Mouse (Mus musculus): ENCODE measurements around the gene Cobl. TPM values are rescaled to one million over a fixed set of nuclear protein-coding genes. Genes with fewer than 3 reads are reported as not detected.

Gene Cobl
- polyA plus RNA-seq, 1 experiment from 2014 or later = 31.9 TPM

DNA sequence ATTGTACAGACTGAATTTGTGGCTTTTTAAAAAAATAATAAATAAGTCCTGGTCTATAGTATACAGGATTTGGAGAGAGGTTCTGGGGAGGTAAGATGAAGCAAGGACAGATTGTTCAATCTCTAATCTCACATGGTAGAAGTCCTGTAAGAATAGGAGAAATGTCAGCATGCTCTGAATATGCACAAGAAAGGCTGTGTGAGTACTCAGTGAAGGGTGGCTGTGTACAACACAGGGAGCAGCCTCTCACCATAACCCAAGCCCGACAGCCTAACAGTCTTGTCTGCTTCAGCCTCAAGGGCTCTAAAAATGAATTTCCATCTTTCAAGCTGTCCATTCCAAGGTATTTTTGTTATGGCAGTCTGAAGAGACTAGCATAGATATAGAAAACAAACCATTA is 3.1 kb upstream of the Cobl start:
- H3K27ac ChIP-seq (replicated peaks) = no peak overlapping the region
- H3K36me3 ChIP-seq = no peaks in the 10 kb centered on the region
- H3K9me3 ChIP-seq (replicated peaks) = no peaks in the 10 kb centered on the region
- H3K4me1 ChIP-seq = peaks cover 9% of the 10 kb centered on the region
- no peak overlapping the region for H3K9ac ChIP-seq
- H3K27me3 ChIP-seq = peaks cover 23% of the 10 kb centered on the region
- H3K4me2 ChIP-seq (replicated peaks) = no peak overlapping the region
- no peak overlapping the region for H3K4me3 ChIP-seq (replicated peaks)
- ATAC-seq (ENCODE audit: insufficient number of reproducible peaks, low FRiP score, low TSS enrichment, low read depth) = no peak
- WGBS = 92% methylated on average over 1 of the region's 1 CpGs

DNA sequence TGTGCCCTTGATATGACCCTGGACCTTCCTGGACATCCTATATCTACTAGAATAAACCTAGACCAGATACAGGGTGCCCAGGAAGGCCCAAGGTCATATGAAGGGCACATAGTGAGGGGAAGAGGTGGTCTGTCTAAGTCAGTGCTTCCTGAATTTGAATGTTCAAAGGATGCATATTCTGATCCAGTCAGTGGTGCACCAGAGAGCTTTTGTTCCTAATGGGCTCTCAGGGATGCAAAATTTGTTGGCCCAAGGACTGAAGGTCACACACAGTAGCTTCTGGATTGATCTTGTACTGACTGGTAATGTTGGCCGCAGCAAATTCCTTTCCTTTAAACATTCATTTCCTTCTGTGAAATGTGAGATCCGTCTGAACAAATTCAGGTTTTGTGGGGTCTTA is 2.5 kb upstream of the Cobl start:
- no peak overlapping the region for H3K4me3 ChIP-seq (replicated peaks)
- H3K4me1 ChIP-seq = peaks cover 9% of the 10 kb centered on the region
- 41% methylated on average over 2 of the region's 2 CpGs for WGBS
- no peaks in the 10 kb centered on the region for H3K36me3 ChIP-seq
- no peak overlapping the region for H3K4me2 ChIP-seq (replicated peaks)
- peaks cover 23% of the 10 kb centered on the region for H3K27me3 ChIP-seq
- no peak for ATAC-seq (ENCODE audit: insufficient number of reproducible peaks, low FRiP score, low TSS enrichment, low read depth)
- H3K9me3 ChIP-seq (replicated peaks) = no peaks in the 10 kb centered on the region
- no peak overlapping the region for H3K27ac ChIP-seq (replicated peaks)
- no peak overlapping the region for H3K9ac ChIP-seq

DNA sequence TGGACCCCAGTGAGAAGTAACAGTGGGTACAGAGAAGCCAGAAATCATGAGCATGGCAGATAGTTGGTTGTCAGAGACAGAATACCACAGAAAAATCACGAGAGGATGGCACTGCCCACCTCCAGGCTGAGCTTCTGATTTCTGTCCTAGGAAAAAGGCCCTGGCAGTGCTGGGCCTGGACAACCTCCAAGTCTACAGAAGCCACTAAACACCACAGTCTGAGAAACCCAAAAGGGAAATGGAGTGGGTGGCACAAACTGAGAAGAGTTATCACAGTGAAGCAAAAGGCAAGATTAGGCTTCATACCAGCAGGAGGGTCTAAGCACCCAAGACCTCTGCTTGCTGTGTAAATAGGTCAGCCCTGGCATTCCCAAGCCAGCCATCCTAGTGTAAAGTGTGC is 1.8 kb upstream of the Cobl start:
- H3K9ac ChIP-seq = no peak overlapping the region
- 93% methylated on average over 1 of the region's 1 CpGs for WGBS
- ATAC-seq (ENCODE audit: insufficient number of reproducible peaks, low FRiP score, low TSS enrichment, low read depth) = no peak

DNA sequence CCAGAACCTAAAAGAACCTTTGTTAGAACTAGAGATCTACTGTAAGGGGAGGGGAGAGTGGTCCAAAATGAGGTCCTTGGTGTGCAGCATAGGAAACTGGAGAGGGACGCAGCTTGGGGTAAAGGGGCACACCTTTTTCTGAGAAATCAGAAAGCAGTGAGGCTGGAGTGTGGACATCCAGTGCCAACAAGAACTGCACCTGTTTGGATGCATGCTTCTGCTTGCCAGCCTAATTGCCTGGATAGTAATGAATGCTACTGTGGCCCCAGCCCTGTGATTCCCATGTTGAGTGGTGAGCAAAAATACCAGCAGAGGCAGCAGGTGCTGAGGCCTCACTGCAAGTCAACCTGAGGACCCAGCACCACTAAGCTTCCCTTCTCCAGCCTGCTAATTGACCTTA is 469 bp upstream of the Cobl start:
- H3K27ac ChIP-seq (replicated peaks) = no peak overlapping the region
- H3K27me3 ChIP-seq = peaks cover 23% of the 10 kb centered on the region
- peak overlapping the region; percentile 35; the same call in 1 of the 2 replicates for H3K9ac ChIP-seq
- no peaks in the 10 kb centered on the region for H3K9me3 ChIP-seq (replicated peaks)
- H3K4me3 ChIP-seq (replicated peaks) = peak overlapping the region; percentile 64
- WGBS = 29% methylated on average over 1 of the region's 1 CpGs
- H3K4me2 ChIP-seq (replicated peaks) = peak overlapping the region; percentile 94
- H3K36me3 ChIP-seq = no peaks in the 10 kb centered on the region
- ATAC-seq (ENCODE audit: insufficient number of reproducible peaks, low FRiP score, low TSS enrichment, low read depth) = no peak
- H3K4me1 ChIP-seq = peaks cover 9% of the 10 kb centered on the region

More for the DNA sequence above, 1.8 kb upstream of the Cobl start:
- Histone ChIP-seq H3K36me3 (no peaks in the 10 kb centered on the region), H3K27me3 (peaks cover 23% of the 10 kb centered on the region), H3K4me2 (replicated peaks) (no peak overlapping the region), H3K27ac (replicated peaks) (no peak overlapping the region), H3K9me3 (replicated peaks) (no peaks in the 10 kb centered on the region), H3K4me1 (peaks cover 9% of the 10 kb centered on the region), H3K4me3 (replicated peaks) (no peak overlapping the region)

DNA sequence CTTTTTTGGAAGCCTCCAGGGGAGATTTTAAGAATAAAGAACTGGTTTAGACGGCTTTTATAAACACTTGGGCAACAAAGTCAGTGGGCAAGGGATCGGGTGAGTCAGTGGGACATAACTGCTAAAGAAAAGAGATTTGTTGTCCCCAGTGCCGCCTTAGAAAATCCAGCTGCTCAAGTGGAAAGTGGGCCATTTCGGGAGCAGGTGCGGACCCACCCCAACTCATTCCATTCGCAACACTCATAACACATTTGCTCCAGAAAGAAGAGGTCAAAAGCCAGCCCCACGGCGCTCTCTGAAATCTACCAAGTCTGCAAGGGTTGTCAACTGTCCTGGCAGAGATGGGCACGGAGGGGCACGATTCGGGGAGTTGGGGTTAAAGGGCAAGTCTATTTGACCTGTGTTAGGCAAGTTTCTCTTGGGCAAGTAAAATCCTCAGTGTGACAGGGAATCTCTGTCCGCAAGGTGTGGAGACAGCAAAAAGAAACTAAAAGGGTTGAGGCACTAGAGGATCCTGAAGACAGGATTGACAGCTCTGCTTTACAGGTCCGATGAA is 1.1 kb downstream of the Cobl start:
- H3K4me3 ChIP-seq (replicated peaks) = peak overlapping the region; percentile 64
- no peak overlapping the region for H3K9ac ChIP-seq
- no peaks in the 10 kb centered on the region for H3K9me3 ChIP-seq (replicated peaks)
- WGBS = 52% methylated on average over 13 of the region's 13 CpGs
- H3K36me3 ChIP-seq = no peaks in the 10 kb centered on the region
- H3K27ac ChIP-seq (replicated peaks) = no peak overlapping the region
- H3K4me1 ChIP-seq = peaks cover 12% of the 10 kb centered on the region
- H3K27me3 ChIP-seq = peaks cover 23% of the 10 kb centered on the region
- peak overlapping the region; percentile 94 for H3K4me2 ChIP-seq (replicated peaks)
- no peak for ATAC-seq (ENCODE audit: insufficient number of reproducible peaks, low FRiP score, low TSS enrichment, low read depth)

DNA sequence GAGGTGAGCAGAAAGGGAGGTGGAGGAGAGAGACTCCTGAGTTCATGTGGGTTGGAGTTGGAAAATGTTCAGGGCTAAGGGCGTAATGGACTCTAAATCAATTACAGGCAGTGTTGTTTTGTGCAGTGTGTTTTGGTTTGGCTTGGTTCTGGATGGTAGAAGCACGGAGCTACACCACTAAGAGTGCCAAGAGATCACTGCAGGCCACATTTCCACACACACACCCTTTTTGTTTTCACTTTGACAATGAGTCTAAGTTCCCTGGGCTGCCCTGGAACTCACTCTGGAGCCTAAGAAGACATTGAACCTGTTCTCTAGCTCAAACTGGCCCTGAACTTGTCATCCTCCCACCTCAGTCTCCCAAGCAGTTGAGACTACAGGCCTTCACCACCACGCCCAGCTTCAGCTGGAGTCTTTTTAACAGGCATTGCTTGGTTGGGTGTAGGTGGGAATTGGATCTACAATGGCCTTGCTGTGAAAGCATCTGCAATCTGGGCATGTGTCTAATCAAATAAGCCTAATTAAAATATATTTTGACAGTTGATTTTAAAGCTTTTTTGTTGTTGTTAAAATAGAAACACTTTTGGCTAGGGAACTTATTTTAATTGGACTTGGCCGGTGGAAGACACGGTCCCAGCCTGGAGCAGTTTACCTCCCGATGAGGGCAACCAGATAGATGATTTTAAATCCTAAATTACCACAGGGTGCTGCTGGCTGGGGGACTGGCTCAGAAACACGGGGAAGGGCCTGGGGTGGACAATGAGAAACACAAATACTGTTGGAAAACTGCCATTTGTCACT is 4.8 kb downstream of the Cobl start:
- Histone ChIP-seq H3K27me3 (peaks cover 13% of the 10 kb centered on the region), H3K4me3 (replicated peaks) (no peak overlapping the region), H3K9me3 (replicated peaks) (no peaks in the 10 kb centered on the region), H3K4me1 (peaks cover 12% of the 10 kb centered on the region), H3K9ac (no peak overlapping the region), H3K36me3 (no peaks in the 10 kb centered on the region), H3K4me2 (replicated peaks) (no peak overlapping the region), H3K27ac (replicated peaks) (no peak overlapping the region)
- no peak for ATAC-seq (ENCODE audit: insufficient number of reproducible peaks, low FRiP score, low TSS enrichment, low read depth)
- 54% methylated on average over 7 of the region's 7 CpGs for WGBS

DNA sequence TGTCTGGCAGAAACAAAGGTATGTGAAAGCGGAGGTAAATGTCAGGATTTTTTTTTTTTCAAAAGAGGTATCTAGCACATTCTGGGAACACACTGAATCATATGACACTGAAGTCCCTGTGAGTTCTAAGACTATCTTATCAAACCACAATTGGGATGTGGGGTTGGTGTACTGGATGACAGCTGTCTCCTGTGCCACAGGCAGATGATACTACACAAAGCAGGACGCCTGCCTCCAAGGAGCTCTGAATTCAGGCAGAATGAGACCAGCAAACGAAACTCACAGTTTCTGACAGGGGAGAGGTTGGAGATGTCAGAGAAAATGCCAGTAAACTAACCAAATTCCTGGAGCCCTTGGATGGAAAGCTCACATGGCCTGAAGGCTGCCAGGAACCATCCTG is 5.9 kb downstream of the Cobl start:
- 69% methylated on average over 3 of the region's 3 CpGs for WGBS
- H3K4me3 ChIP-seq (replicated peaks) = no peak overlapping the region
- no peak overlapping the region for H3K27ac ChIP-seq (replicated peaks)
- no peak overlapping the region for H3K9ac ChIP-seq
- H3K27me3 ChIP-seq = 0 out of 2 replicates have a peak, but pooled peaks cover 3% of the 10 kb centered on the region
- no peak for ATAC-seq (ENCODE audit: insufficient number of reproducible peaks, low FRiP score, low TSS enrichment, low read depth)
- H3K4me1 ChIP-seq = peaks cover 6% of the 10 kb centered on the region
- no peaks in the 10 kb centered on the region for H3K36me3 ChIP-seq
- no peak overlapping the region for H3K4me2 ChIP-seq (replicated peaks)
- no peaks in the 10 kb centered on the region for H3K9me3 ChIP-seq (replicated peaks)

DNA sequence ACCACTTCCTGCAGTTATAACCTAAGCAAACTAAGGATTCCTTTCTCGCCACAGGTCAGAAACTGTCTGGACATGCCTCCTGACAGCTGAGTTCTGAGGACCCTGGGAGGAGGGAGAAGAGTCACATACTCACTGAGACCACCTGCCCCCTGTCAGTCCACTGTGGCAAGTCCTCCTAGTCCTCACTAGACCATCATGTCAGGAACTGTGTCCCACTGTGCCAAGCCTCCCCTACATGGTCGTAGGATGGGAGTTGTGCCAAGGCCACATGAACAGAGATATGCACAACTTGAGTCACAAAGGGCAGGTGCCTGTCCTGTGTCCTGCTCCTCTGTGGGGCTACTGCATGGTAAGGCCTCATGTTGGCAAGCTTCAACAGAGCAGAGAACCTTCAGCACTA is 6.4 kb downstream of the Cobl start:
- 58% methylated on average over 2 of the region's 2 CpGs for WGBS
- H3K9me3 ChIP-seq (replicated peaks) = no peaks in the 10 kb centered on the region
- H3K27ac ChIP-seq (replicated peaks) = no peak overlapping the region
- no peaks in the 10 kb centered on the region for H3K27me3 ChIP-seq
- H3K36me3 ChIP-seq = no peaks in the 10 kb centered on the region
- no peak overlapping the region for H3K4me2 ChIP-seq (replicated peaks)
- no peak overlapping the region for H3K9ac ChIP-seq
- H3K4me1 ChIP-seq = peaks cover 3% of the 10 kb centered on the region; the same call in 1 of the 2 replicates
- ATAC-seq (ENCODE audit: insufficient number of reproducible peaks, low FRiP score, low TSS enrichment, low read depth) = no peak
- no peak overlapping the region for H3K4me3 ChIP-seq (replicated peaks)

DNA sequence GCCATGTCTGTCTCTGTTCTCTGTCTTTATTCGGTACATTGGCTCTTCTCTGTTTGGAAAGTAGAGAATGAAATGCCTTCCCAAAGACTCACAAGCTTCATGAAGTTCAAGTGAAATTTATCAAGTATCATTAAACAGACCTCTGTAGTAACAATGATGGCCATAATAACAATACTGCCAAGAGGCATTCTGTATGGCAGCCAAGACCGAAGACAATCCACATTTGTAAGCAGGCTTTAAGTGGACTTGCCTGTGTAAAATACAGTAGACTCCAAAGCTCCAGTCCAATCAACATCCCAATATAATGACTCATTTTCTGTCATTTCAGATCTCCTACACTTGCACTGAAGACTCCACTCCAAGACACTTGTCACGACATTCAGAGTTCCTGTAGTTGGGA is 16.7 kb downstream of the Cobl start:
- Histone ChIP-seq H3K4me2 (replicated peaks) (no peak overlapping the region), H3K4me3 (replicated peaks) (no peak overlapping the region), H3K27ac (replicated peaks) (no peak overlapping the region), H3K36me3 (no peaks in the 10 kb centered on the region), H3K9ac (no peak overlapping the region), H3K4me1 (no peaks in the 10 kb centered on the region), H3K27me3 (no peaks in the 10 kb centered on the region), H3K9me3 (replicated peaks) (no peaks in the 10 kb centered on the region)
- WGBS = 81% methylated on average over 3 of the region's 3 CpGs
- no peak for ATAC-seq (ENCODE audit: insufficient number of reproducible peaks, low FRiP score, low TSS enrichment, low read depth)

DNA sequence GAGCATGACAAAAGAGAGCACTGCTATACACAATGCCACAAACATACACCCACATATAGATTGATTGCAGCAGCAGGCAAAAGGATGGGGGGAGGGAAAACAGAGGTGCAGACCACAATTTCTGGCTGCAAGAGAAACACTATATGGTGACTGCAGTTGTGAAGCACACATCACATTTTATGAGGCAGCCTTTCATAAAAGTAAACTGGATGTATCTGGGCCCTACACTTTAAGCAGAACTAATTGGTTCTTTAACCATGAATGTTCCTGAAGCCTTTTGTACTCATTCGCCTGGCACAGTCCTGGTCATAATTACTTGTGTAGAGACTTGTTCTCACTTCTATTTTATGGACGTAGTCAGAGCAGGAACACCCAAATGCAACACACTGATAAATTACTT is 19.5 kb downstream of the Cobl start:
- Histone ChIP-seq H3K27ac (replicated peaks) (no peak overlapping the region), H3K36me3 (no peaks in the 10 kb centered on the region), H3K4me1 (no peaks in the 10 kb centered on the region), H3K27me3 (no peaks in the 10 kb centered on the region), H3K4me3 (replicated peaks) (no peak overlapping the region), H3K4me2 (replicated peaks) (no peak overlapping the region), H3K9me3 (replicated peaks) (no peaks in the 10 kb centered on the region), H3K9ac (no peak overlapping the region)
- no peak for ATAC-seq (ENCODE audit: insufficient number of reproducible peaks, low FRiP score, low TSS enrichment, low read depth)
- 71% methylated on average over 2 of the region's 2 CpGs for WGBS

DNA sequence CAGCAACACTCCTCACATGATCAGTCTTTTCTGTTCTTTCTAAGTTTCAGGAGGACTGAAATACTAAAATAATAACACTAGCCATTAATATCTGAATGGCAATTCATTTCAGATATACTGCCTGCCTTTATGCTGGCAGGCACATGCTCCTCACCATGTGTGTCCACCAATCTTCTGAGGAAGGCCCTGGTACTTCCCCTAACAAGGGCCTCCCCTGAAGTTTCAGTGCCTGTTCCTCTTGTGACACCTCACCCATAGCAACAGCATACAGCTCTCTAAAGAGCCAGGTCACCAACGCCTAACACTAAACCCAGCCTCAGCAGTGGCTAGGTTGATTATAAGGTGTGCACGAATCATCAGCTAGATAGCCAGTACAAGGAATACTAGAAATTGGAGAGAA is 20.5 kb downstream of the Cobl start:
- no peak for ATAC-seq (ENCODE audit: insufficient number of reproducible peaks, low FRiP score, low TSS enrichment, low read depth)
- Histone ChIP-seq H3K27ac (replicated peaks) (no peak overlapping the region), H3K4me2 (replicated peaks) (no peak overlapping the region), H3K36me3 (no peaks in the 10 kb centered on the region), H3K9me3 (replicated peaks) (no peaks in the 10 kb centered on the region), H3K9ac (no peak overlapping the region), H3K4me3 (replicated peaks) (no peak overlapping the region), H3K4me1 (no peaks in the 10 kb centered on the region), H3K27me3 (no peaks in the 10 kb centered on the region)
- WGBS = 81% methylated on average over 2 of the region's 2 CpGs

DNA sequence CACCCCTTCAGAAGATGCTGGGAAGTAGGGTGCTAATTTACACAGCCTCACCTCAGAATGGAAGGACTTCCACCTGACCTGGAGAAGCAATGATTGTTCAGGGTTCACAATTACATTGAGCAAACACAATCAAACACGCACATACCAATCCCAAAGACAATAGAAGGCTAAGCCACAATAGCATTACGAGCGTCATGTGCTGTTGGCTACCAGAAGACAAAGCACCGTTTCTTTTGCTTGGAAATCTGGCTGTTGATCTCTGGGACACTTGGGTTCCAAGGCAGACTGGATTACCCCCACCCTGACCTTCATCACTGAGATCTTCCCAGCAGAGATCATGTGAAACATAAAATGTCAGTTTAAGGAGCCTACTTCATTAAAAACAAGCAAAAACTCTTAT is 21.1 kb downstream of the Cobl start:
- WGBS = 79% methylated on average over 4 of the region's 4 CpGs
- no peaks in the 10 kb centered on the region for H3K9me3 ChIP-seq (replicated peaks)
- H3K4me2 ChIP-seq (replicated peaks) = no peak overlapping the region
- H3K9ac ChIP-seq = no peak overlapping the region
- H3K36me3 ChIP-seq = no peaks in the 10 kb centered on the region
- no peak overlapping the region for H3K27ac ChIP-seq (replicated peaks)
- no peak overlapping the region for H3K4me3 ChIP-seq (replicated peaks)
- no peaks in the 10 kb centered on the region for H3K27me3 ChIP-seq
- H3K4me1 ChIP-seq = no peaks in the 10 kb centered on the region
- no peak for ATAC-seq (ENCODE audit: insufficient number of reproducible peaks, low FRiP score, low TSS enrichment, low read depth)
